Mouse (Mus musculus) thymus, postnatal 25 days (tissue): Measurements from ENCODE around the gene Lrrc25.

Experiments used
- DNase-seq: peaks from one replicate; pipeline ENCODE4 v3.0.0; 2022

Gene Lrrc25

DNA sequence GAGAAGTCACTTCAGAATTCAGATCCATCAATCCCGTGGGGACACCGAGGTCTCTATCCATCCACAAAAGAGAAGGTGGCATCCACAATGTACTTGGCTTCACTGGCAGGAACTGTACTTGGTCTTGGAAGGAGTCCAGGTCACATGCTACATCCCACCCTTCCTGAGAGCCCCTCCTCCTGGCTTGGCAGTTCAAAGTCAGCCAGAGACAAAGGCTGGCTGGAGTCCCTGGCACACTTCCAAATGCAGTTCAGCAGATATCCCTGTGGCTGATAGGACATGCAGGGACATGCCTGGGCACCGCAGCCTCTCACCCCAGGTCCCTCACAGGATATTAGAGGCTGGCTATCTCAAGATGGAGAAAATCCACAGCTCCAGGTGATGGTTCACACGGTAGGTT is 33.4 kb downstream of the Lrrc25 start:
- no peak for DNase-seq

DNA sequence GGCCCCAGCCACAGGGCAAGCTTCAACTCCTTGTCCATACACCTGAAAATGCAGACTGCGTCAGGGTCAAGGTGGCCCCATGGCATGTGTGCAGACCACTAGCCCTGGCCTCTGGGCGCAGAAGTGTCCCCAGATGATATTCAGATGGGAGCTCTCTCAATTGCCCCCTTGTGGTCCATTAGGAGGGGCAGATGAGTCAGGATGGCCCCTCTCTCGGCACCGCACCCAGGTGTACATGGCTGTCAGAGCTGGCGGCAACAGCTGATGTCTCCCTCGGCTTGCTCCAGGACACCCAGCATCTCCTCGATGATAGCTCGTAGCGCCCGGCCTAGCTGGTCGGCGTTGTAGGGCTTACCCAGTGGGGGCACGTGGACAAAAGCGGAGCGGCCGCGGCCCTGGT is 34.4 kb downstream of the Lrrc25 start:
- DNase-seq, result no peak

DNA sequence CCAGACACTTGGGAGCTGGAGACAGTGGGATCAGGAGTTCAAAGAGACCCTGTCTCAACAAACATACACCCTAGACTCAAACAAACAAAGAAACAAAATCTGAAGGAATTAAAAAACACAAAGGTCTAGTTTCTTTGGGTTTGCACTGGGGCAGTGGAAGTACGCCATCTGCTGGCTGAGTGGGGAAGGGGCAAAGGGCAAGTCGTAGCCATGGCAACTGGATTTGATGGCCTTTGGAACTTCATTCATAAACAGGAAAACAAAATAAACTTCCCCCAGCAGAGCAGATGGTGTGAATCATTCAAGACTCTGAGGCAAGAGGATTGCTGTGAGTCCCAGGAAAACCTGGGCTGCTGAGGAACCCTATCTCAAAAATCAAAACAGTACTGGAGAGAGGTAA is 37.3 kb downstream of the Lrrc25 start:
- DNase-seq, result peak; percentile 63

DNA sequence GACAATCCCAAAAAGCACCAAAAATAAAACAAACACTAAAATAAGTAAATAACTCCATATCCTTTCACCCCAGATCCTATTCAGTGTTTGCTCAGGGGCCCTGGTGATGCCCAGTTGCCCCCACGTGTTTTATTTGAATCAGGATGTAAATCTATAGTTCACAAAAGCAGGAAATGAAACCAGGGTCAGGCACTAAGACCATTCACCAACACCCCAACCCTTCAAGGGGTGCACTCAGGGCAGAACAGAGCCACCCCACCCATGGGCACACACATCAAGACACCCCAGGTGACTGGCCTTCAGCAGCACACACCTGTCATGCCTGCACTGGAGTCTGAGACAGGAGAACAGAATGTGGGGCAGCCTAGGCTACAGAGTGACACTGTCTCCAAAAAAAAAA is 38.2 kb downstream of the Lrrc25 start:
- no peak for DNase-seq

DNA sequence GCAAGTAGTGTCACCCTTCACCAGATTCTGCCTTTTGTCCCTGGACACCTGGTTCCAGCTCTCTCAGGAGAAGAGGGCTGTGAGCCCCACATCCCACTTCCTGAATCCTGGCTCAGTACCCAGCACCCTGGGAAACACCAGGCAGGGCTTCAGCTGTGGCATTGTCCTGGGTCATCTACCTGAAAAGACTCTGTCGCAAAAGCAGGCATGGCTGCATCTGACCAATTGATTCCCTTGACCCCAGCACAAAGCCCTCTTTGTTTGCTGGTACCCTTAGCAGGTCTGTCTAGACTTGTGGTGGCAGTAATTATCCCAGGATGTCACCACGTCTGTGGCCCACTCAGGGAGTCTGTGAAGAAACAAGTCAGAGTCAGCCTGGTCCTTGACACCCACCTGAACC is 39.5 kb downstream of the Lrrc25 start:
- DNase-seq, result no peak

DNA sequence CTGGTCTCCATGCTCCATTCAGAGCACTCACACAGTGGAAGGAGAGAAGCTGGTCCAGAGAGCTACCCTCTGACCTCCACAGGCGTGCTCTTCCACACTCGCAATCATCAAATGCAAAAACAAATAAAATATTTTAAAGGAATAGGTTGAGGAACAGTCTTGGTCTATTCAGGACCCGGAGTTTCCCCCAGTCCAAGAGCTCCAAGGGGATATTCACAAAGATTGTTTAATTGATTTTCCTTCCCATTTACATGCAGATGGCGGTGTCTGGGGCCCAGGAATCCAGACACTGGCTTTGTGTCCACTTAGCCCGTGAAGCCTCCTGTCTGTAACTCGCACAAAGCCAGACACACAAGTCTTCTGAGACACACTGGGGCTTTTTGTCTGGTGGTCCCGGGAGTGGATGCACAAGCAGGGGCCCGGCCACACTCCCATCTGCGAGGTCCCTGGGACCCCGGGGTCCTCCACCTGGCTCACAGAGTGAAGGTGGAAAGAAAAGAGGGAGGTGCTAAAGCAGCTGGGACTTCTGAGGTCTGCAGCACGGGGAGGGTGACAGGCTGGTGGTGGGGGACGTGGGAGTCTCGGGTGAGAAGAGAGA is 40.3 kb downstream of the Lrrc25 start:
- DNase-seq, result no peak

DNA sequence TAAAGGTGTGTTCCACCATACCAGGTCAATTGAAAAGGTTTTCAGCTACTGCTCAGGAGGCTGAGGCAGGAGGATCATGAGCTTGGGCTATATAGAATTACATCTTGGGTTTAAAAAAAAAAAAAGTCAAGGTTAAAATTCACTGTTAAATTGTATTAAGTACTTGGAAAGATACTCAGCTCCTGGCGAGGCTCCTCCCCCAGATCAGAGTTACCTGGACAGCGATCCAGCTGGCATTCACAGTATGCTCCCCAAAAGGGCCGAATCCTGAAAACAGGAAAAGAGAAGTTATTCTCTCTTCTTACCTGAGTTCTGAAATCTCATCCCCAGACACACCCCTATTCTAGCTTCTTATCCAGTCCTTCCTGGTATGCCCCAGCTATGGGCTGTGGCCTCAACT is 41.3 kb downstream of the Lrrc25 start:
- DNase-seq, result no peak

DNA sequence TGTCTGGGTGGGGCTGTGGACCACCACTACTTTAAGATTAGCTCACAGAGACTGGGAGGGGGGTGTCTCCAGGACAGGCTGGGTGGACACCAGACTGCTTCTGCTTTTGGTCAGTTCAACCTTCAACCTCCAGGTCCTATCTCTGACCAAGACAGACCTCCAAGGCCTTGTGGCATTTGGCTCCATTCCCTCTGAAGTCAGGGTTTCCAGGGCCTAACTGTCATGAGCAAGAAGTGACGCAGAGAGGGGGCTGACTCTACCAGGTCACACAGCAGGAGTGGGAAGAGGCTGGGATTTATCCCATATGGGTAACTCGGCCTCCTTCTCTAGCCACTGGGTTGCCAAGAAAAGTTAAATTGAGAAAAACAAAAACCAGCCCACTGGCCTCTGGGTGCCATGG is 41.8 kb downstream of the Lrrc25 start:
- DNase-seq, result no peak

DNA sequence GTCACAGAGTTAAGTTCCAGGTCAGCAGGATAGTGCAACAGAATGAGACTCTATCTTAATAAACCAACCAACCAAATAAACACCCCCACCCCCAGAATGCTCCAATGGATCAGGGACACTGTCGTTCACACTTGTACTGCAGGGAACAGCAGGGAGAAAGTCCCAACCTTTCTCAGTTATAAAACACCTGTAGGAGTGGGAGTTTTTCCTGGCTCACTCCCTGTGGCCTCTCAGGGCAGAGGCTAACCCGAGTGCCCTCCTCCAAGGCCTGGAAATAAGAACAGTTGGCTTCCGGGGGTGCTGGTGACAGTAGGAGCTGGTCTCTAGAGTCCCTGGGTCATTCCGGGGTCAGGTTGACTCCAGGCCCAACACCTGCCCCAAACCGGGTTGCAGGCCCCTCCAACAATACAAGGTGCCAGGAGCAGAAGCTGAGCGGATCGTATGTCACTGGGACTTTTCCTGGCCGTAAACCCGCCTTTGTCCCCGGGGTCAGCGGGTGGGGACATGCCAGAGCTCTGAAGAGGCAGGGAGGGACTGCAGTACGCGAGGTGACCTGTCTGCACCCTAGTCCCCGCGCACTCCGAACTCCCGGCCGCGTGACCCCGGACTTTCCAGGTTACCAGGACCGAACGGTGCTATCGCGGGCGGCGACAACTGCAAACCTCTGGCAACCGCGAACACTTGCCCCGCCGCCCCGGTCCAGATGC is 43.1 kb downstream of the Lrrc25 start:
- DNase-seq, result no peak

DNA sequence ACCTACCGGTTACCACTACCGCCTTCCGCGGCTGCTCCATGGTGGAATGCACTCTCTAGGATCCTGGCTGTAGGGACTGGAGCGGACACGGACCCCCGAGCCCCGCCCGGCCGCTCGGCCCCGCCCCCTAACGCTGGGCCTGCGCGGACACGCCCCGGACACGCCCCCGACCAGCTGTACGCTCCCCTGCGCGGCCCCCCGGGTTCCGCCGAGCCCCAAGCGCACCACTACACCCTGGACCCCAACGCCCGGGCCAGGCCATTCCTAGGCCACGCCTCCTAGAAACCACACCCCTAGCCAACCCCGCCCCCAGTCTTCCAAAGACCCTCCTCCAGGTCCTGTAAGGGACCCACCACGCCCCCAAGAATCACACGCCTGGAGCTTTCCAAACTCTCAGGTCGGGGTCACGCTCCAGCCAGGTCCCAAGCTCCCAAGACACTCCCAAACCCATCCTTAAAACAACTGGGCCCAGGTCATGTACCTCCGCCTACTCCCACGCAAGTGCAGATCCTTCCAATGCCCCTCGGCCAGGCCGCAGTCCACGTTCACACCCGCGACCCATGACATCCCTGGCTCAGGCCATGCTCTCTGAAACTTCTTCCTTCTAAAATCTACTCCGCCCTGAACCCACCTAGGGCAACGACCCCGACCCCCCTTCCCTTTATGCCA is 43.8 kb downstream of the Lrrc25 start:
- peak; percentile 90 for DNase-seq

DNA sequence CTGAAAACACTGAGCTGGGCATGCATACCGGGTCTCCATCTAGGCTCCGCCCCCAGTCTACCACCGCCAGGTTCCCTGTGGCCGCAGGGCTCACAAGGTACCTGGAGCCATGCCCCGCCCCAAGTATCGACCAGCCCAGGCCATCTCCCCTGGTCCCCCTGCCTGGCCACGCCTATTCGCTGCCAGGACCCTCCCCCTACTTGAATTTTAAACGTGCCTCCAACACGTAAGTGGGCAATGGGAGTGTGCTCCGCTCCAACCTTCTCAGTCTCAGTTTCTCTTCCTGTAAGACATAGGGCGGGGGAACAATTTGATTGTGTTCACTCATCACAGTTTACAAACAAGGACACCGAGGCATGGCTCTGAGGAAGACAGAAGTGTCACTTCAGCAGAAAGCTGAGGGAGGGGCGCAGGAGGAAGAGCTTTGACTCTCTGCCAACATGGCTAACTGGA is 44.3 kb downstream of the Lrrc25 start, which contains the start of gene Pgpep1:
Gene Pgpep1 (minus strand): TSS at position 116 of the 453 bp plus-strand sequence.
- DNase-seq, result peak; percentile 35

DNA sequence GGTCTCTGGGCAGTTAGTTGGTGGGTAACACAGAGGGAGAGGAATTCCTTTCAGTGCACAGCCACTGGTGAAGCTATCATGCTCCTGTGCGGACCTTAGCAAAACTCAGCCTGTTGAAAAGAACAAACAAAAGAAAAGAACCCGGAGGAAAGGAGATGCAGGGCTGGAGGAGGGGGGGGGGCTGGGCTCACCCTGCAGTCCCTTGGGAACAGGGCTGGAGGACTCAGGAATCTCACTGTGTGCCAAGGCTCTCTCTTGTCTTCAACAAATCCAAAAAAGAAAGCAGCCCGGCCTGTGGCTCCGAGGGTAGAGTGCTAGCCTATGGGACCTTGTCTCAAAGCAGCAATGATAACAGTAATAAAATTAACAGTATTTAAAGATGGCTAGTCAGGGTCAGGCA is 47.7 kb downstream of the Lrrc25 start:
- DNase-seq, result no peak

DNA sequence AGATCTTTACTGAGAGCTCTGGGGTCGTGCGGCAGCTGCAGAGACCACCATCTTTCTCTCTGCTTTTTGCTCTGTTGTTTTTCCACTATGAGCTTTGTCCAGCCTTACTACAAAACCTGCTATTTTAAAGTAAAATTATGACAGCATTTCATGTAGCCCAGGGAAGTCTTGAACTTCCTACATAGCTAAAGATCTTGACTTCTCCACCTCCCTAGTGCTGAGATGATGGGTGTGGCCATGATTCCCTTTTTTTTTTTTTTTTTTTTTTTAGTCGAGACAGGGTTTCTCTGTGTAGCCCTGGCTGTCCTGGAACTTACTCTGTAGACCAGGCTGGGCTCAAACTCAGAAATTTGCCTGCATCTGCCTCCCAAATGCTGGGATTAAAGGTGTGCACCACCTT is 48.7 kb downstream of the Lrrc25 start:
- no peak for DNase-seq

DNA sequence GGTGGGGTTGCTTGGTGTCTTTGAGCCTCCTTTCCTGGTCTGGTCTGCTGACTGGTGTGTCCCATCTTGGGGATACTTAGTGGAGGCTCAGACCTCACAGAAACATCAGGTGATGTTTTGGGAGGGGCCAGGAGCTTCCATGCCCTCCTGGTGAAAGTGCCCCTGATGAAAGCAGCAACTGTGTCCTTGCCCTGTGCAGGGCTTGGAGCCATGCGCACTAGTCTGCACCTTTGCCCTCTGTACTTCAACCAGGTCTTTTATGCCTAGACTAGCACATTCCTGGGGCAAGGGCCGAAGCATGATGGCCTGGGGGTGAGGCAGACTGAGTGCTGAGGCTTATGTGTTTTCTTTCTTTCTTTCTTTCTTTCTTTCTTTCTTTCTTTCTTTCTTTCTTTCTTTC is 49.6 kb downstream of the Lrrc25 start:
- no peak for DNase-seq

DNA sequence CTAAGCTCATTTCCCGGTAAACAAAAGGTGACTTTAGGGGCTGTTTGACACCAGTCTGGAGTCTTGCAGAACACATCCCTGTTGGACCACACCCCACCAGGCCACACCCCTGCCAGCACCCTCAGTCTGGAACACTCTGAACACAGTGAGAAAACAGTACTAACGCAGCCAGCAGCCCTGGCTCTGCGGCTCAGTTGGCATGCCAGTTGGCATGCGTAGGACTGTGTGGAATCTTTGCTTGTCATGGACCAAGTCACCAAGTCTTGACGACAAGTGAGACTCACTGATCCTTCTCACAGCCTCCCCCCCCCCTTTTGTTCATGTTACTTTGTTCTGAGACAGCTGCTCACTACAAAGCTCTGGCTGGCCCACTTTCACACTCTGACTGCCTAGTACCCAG is 51.1 kb downstream of the Lrrc25 start:
- DNase-seq, result peak; percentile 24
